Mouse (Mus musculus) left cerebral cortex, adult 18-20 months (tissue): Measurements from ENCODE around the gene Caly. TPM values are rescaled to one million over a fixed set of nuclear protein-coding genes. Genes with fewer than 3 reads are reported as not detected.

Source experiments
- DNase-seq, 2 experiments: peaks; one replicate each; pipeline ENCODE4 v3.0.0; 2021 to 2022; ENCODE audit warnings: low spot score in 2 of 2, mixed read lengths in 1 of 2
- long read RNA-seq, 2 experiments: library from polyadenylated mRNA; stranded (forward); transcript quantifications; one replicate each; pipeline ENCODE4 v2.0.0; 2021
- total RNA-seq, 2 experiments: library from RNA; stranded (reverse); gene quantifications; 2 replicates each; pipeline ENCODE4 v1.2.3; 2021

The Caly gene
- 100 to 1,000 TPM; 188 to 210 TPM for total RNA-seq
- long read RNA-seq, experiment 1, transcript Caly-204 (6 exons, 975 nt): minor isoform, 56 of 226 reads
- long read RNA-seq, experiment 1, transcript Caly-203 (6 exons, 1,029 nt): major isoform, 104 of 226 reads
- long read RNA-seq, experiment 1, transcript Caly-201 (5 exons, 1,220 nt): minor isoform, 6 of 226 reads
- long read RNA-seq, experiment 1, transcript Caly-202 (7 exons, 1,220 nt): minor isoform, 9 of 226 reads
- long read RNA-seq, experiment 1, partial matches to known transcripts: 33 of 226 reads
- long read RNA-seq, experiment 1, other reads (novel, unspliced or antisense): 18 of 226 reads
- long read RNA-seq, experiment 2, transcript Caly-201 (5 exons, 1,220 nt): minor isoform, 6 of 232 reads
- long read RNA-seq, experiment 2, transcript Caly-203 (6 exons, 1,029 nt): major isoform, 110 of 232 reads
- long read RNA-seq, experiment 2, transcript Caly-204 (6 exons, 975 nt): minor isoform, 71 of 232 reads
- long read RNA-seq, experiment 2, transcript Caly-202 (7 exons, 1,220 nt): minor isoform, 6 of 232 reads
- long read RNA-seq, experiment 2, partial matches to known transcripts: 22 of 232 reads
- long read RNA-seq, experiment 2, other reads (novel, unspliced or antisense): 17 of 232 reads

DNA sequence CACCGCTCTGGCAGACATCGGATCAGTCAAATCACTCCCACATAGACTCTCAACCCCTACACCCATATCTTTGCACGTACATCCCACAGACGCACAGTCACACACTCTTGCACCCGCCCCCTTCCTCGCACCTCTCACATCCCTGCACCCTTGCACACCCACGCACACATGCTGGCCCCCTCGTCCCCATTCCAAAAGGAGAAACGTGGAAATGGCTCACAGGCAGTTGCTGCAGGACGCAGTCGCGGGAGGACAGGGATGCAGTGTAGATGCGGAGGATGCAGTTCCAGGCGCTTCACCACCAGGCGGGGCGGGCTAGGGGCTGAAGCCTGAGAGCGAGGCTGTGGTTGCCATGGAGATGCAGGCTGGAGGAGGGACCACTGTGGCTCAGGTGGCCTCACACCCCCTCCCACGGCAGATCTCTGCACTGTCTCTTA is at the start of gene Caly:
TSS of gene Caly (minus strand) at position 307 of the 437 bp plus-strand sequence.
- peak; percentile 90 to 93 for DNase-seq

DNA sequence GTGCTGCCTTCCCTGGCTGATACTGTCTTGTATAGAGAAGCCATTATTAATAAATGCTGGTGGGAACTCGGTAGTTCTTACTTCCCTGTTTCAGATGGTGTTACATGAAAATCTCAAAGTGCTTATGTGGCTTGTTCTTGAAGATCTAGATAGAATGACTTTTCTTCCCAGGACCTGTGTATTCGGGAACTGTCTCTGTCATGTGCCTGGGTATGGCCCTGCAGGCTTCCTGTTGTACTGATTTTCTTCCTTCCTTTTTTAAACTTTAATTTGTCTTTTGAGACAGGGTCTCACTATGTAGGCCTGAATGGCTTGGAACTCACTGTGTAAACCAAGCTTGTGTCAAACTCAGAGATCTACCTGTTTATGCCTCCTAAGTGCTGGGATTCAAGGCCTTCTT is 45.6 kb upstream of the Caly start:
- DNase-seq: no peak

DNA sequence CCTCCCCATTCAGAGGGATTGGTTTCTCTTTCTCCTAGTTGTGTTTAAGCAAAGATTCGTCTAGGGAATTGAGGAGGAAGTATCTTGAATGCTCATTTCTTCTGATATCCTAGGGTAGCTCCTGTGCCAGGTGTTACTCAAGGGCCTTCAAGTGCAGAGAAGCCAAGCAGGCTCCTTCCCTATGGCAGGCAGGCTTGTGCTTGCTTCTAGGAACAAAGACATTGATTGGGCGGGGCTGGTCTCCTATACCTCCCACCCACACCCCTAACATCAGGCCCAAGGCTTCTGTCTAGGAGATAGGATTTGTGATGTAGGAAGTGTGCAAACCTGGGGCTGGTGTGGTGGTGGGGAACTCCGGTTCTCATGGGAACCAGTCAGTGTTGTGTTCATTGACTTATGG is 44.6 kb upstream of the Caly start:
- no peak for DNase-seq

DNA sequence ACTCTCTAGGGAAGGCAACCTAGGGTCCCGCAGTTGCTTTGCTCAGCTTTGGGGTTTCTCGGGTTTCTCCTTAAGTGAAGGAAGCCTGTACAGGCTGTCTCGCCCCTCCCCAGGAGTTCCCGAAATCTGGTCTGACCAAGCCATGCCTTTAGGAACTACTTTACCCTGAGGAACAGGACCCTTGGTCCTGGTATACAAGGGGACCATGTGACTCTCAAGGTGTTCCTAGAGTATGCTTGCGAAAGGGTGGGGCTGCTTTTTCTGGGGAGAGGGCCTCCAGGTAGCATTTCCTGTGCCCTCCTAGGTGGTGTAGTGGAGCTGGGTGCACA is 43.6 kb upstream of the Caly start:
- DNase-seq: no peak

DNA sequence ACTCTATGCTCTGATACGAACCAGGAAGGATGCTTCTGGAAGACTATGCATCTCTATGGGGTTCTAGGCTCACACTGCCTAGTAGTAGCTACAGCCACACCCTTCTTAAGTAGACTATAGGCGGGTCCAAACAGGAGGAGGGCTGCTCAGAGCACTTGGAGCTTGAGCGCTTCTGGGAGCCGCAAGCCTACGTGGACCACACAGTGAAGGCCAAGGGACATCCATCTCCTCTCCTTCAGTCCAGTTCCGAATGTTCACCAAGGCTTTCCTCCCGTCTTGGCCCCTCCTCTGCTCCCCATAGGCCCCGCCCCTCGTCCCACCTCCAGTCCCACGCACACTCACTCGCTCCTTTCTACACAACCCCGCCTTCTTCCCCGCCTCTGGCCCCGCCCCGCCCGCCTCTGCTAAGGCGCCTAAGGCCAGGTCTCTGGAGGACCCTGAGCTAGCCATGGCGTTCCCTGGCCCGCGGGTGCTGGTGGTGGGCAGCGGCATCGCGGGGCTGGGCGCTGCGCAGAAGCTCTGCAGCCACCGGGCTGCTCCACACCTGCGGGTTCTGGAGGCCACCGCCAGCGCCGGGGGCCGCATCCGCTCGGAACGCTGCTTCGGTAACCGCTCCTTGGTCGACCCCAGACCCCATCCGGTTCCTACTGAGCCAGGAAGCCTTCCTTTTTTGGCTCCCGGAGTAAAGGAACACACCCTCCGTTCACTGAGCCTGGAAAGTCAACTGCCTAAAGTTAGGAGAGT is 43.1 kb upstream of the Caly start:
- DNase-seq: peak; percentile 86 to 89

DNA sequence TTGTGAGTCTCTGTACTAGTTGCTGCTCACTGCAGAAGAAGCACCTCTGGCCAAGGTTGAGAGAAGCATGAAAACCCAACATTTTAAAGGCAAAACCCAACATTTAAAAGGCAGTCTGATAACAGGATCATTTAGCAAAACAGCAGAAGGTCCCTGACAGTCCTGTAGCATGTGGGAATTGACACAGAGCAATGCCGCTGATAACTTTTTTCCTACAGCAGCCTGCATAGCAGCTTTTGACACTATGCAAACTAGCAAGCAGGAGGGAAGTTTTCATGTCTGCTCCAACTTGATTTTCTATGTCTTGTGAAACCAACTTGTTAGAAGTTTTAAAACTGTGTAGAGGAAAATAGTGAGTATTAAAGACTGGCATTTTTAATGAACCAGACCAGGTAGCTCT is 42.0 kb upstream of the Caly start:
- DNase-seq: no peak

DNA sequence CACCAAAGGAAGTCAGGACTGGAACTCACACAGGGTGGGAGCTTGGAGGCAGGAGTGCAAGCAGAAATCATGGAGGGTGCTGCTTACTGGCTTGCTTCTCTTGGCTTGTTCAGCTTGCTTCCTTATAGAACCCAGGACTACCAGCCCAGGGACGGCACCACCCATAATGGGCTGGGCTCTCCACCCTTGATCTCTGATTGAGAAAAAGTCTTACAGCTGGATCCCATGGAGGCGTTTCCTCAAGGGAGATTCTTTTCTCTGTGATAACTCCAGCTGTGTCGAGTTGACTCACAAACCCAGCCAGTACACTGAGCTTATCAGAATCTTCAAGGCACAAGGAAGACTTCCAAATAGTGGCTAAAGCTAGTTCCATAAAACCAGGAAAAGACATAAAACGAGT is 40.4 kb upstream of the Caly start:
- DNase-seq: no peak

DNA sequence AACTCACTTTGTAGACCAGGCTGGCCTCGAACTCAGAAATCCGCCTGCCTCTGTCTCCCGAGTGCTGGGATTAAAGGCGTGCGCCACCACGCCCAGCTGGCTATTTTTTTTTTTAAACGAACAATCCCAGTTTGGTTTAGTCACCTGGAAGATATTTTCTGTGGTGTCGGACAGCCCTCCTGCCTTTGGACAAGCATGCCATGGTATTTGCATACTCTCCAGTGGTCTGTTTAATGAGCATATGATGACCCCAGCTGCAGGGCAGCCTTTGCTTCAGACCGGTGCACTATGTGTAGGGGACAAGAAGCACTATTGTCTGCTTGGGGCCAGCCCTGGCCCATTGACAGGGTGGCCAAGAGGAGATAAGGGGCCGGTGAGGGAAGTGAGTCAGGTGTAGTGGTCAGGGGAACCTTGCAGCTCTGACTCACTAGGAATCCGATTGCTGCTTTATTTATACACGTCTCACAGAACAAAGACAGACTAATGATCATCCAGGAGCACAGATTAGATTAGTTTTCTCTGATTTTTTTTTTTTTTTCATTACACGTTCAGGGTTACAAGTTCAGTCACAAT is 39.1 kb upstream of the Caly start:
- DNase-seq: no peak

DNA sequence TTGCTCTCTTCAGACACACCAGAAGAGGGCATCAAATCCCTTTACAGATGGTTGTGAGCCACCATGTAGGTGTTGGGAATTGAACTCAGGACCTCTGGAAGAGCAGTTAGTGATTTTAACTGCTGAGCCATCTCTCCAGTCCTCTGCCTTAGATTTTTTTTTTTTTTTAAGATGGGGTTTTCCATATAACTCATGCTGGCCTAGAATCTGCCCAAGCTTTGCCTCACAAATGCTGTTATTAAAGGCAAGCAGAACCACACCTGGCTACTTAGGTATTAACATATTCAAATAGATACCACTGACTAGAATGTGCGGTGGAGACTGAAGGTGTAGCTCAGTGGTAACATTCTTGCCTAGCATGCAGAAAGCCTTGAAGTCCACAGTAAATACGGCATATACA is 38.1 kb upstream of the Caly start:
- no peak for DNase-seq

DNA sequence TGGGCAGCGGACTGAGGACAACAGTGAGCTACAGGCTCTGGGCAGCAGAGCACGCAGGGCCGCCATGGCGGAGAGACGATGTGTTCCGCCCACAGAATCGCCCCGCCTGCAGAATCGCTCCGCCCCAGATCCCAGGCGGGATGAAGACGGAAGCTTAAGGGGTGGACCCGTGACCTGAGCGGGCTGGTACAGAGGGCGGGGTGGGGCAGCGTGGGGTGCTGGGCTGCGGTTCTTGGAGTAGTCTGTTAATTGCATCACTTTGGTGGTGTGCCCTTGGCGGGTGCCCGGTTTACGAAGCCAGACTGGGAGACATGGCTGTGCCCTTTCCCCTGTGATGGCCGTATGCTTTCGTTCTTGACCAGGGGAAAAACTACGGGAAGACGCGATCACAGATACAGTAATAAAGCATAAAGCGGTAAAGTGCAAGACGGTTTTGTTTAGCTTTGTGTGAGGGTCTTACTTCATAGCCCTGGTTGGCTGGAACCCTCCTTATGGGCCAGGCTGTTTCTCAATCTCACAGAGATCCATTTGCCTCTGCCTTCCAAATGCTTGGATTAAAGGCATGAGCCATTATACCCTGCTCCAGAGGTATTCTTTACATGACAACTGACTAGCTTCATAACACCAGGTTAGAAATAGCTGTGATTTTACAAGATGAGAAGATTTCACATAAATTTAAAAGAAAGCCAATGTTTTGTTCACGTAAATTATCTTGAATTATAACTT is 34.1 kb upstream of the Caly start, which contains the start of gene Echs1:
TSS of gene Echs1 (minus strand) at position 148 of the 726 bp plus-strand sequence.
- DNase-seq: peak; percentile 85 to 90

DNA sequence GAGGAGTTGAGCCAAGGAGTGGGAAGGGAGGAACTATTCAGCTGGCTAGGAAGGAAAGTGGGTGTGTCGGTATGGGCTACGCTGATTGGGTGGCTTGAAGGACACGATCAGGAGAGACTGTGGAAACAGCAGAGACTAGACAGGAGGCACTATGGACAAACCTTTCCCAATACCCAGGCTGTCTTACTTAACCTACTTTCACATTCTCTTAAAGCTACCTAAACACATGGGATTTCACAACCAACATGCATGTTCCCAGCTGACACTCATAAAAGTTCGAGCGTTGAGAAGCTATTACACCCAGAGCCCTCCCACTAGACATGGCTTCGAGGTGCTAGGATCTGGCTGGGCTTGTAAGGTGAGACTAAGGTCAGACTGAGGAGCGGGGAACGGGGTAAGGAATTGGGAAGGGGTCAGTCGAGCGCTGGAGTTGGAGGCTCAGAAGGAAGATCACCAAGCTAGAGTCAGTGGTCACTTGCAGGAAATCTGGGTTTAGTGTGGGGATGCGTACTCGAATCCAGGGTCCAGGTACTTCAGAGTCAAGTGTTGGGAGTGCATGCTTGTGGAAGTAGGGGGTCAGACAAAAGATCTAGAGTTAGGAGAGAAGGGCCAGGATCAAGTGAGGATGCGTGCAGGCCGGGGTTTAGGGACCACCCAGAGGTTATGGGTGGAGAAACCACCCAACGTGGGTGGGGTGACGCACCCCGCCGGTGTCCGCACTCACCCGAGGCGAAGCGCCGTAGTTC is 33.4 kb upstream of the Caly start, which contains the start of gene Paox:
TSS of gene Paox (plus strand) at position 217 of the 746 bp plus-strand sequence.
- peak; percentile 47 to 53 for DNase-seq

DNA sequence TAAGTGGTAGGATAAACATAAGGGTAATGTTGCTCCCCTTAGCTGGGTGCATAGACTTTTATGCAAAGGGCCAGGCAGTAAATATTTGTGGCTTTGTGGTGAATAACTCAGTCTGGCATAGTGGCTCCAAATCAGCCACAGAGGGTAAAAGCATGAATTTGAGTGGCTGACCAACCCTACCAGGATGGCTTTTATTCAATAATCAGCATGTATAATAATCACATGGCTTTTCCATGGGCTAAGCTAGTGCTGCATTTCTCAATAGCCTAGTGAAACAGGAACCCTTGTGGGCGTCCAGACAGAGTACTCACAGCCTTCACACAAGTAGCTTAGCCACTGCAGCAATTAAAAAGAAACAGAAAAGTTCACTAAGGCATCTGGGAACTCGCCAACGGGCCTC is 29.6 kb upstream of the Caly start:
- no peak for DNase-seq

DNA sequence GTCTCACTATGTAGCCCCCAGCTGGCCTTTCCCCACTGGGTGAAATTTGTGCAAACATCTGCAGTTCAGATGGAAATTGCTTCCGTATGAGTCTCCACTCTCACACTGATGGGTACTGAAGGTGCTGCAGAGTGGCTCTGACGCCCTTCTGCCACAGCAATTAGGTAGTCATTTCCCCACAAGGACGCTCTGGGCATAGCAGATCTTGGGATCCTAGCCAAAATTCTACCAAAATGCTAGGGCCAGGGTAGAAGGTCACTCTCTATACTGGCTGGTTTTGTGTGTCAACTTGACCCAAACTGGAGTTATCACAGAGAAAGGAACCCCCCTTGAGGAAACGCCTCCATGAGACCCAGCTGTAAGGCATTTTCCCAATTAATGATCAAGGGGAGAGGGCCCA is 21.7 kb upstream of the Caly start:
- no peak for DNase-seq

DNA sequence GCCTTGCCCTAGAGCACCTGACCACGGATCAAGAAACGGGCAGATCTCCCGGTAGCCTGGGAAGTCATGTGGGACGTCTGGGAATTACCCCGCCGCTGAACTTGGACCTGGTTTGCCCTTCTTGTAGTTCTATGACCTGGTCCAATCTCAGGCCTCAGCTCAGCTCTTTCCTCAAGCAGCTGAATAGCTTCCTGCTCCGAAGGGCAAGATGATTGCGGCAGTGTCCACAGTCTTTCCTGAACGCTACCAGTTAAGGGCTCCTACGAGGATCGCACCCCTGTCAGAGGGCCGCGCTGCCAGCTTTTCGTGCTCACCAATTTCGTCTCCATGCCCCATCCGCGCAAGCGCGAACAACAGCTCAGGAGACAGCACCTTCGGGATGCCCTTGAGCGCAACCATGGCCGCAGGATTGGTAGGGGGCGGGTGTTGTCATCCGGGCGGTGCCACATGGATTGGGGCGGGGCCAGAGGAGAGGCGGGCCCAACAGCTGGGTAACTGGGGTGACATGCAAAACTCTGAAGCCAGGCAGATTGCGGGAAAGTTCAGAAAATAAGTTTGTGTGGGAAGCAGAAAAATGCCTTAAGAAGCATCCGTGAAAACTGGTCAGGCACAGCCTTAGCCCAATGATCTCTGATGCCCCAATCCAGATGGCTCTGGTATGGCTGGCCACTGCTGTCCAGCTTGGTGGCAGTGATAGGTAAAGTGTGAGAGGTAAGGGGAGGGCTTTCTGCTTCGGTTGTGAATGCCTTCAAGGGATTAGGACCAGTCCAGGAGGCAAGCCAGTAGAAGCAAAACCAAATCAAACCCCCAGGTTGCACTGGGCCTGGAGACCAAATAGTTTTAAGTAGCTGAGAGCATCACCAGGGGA is 19.9 kb upstream of the Caly start, which contains the start of gene Fuom:
TSS of gene Fuom (minus strand) at position 449 of the 868 bp plus-strand sequence.
- peak; percentile 79 to 84 for DNase-seq

DNA sequence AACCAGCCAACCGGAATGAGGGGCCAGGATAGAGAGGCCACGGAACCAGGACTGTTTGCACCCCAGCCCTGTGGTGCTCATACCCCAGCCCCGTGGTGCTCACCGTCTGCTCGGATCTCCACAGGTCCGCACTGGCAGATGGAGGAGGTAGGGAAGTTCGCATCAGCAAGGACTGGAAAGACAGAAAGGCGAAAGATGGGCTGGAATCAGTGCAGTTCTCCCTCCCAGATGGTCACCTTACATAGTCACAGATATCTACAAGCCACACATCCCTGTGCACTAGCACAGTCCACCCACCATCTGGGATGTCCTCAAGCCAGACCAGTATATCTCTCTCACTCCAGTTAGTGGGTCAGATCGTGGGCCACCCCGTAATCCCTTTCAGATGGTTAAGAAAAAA is 19.1 kb upstream of the Caly start:
- DNase-seq: peak in 1 of 2 experiments; percentile 27

DNA sequence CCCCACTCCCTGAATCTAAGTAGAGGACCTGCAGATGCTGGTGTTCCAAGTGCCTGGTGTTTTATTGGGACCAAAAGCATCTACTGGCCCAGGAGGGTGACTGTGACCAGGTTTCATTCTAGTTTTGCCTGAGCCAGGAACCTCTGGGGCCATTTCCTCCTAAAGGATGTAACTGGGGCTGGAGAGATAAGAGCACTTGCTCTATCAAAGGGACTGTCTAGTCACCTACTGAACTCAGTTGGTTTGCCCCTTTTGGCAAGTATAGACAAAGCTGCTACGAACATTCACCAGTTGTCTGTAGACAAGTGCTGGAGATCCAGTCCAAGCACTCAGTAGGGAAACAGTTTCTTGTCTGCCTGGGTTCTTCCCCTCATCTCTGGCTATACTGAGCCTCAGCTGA is 16.1 kb upstream of the Caly start:
- no peak for DNase-seq

DNA sequence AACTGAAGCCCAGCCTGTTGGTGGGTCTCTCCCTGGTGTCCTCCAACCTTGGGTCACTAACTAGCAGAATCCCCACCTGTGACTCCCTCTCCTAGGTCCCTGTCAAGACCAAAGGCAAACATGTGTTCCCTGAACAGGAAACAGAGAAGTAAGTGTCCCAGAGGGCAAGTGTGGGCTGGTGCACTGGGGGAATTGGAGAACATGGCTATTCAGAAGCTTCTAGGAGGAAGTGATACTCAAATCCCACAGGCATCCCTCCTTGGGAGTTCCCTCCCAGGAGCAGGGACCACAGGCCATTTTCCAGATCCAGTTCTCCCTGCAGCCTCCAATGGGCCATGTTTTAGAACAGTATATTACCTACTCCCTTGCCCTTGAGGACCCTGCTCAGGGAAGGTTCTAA is 13.7 kb upstream of the Caly start:
- DNase-seq: no peak

DNA sequence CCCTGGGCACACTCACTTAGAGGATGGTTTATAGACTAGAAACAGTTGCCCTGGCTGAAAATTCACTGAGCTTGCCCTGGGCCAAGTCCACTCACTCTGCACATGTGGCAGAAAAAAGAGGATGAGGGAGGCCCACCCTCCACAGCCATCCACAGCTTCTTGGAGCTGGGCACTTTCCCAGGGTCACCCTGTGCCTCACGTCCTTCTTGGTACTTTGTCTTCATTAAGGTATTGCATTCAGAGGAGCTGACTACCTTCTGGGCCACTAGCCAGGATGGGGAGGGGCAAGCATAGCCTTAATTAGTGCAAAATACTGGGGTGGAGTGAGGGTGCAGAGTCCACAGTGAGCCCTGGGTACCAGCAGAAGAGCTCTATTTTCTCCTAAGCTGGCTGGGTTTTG is 13.2 kb upstream of the Caly start:
- no peak for DNase-seq

DNA sequence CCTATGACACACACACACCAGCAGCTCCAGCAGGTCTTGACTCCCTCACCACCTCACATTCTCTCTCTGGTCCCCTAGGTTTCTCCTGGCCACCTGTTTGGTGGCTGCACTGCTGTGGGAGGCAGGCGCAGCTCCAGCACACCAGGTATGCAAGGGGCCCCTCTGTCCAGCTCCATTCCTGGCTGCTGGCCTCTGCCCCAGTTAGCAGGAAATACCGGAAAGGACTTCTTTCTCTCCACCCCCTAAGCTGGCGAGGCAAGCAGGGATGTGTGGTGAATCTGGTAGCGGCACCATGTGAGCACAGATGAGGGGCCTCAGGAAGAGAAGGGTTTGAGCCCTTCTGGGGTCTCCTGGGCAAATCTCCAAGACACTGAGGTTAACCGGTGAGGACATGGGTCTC is 12.6 kb upstream of the Caly start:
- DNase-seq: no peak
